Mouse (Mus musculus): ENCODE data around the gene Frem2.

Frem2 gene

GRCm38 (mm10) chr3:53611106-53611505 lies 46.0 kb downstream of the Frem2 start:
- no peak for DNase-seq

GRCm38 (mm10) chr3:53609851-53610250 lies 47.3 kb downstream of the Frem2 start:
- no peak for DNase-seq

- no peak for DNase-seq
Measured at GRCm38 (mm10) chr3:53600140-53600539, 57.0 kb downstream of the Frem2 start.

- DNase-seq: no peak
Measured at GRCm38 (mm10) chr3:53599315-53599714, 57.8 kb downstream of the Frem2 start.

- no peak for DNase-seq
Measured at GRCm38 (mm10) chr3:53598153-53598800, 58.9 kb downstream of the Frem2 start.

GRCm38 (mm10) chr3:53594471-53594870 lies 62.7 kb downstream of the Frem2 start:
- DNase-seq: no peak

DNA sequence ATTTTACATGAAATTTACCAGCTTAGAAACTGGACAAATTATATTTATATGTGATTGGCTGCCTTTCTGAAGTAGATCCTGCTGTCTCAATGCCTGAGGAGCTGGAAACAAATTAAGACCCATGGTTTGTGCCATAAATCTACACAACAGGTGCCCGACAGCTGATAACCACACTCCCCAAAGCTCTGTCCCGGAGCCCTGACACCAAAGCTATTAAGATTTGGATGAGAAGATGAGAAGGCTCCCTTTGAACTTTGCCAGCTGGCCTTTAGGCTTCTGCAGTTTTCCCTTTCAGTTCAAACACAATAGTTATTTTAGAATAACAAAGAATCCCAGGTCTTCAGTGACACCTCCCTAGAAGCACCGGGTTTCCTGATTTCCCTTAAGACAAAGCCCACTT lies 63.4 kb downstream of the Frem2 start:
- DNase-seq: no peak

DNA sequence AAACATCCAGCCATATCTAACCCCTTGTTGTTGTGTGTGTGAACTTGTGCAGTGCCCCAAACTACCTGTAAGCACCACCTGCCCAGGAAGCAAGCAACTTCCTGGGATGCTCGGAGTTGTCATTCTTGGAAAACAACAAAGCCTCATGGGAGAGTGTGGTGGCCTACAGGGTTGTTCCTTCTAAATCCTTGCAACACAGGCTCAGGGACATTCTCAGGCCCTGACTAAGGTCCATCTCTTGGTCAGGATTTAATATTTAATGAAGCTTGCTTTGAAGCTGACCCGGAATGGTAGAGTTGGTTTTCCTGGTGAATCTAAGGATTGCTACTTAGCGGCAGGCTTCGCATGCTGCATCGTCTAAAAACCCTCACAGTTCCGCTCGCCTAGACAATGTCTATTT lies 65.1 kb downstream of the Frem2 start:
- no peak for DNase-seq

- peak; percentile 72 for DNase-seq
Measured at GRCm38 (mm10) chr3:53590139-53590621, 67.0 kb downstream of the Frem2 start.

DNA sequence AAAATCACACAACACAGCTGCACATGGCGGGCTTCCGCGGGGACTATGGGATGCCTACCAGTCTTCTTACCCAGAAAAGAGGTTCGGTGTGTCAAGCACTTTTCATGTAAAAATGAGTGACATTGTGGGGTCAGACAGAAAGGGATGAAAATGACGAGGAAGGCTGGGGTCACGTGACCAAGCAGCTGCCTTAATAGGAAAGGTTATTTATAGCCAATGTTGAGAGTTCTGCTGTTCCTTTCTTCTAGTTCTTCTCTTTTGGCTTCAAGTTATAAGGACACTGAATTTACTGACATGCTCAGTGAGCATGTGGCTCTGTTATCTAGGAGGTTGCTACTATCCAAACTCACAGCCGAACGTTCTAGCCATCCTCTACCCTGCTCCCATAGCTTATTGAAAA lies 73.9 kb downstream of the Frem2 start:
- DNase-seq: no peak

GRCm38 (mm10) chr3:53580596-53581254 lies 76.4 kb downstream of the Frem2 start:
- DNase-seq: no peak

GRCm38 (mm10) chr3:53579121-53579704 lies 77.9 kb downstream of the Frem2 start:
- DNase-seq: no peak

GRCm38 (mm10) chr3:53576320-53577116 lies 80.6 kb downstream of the Frem2 start:
- no peak for DNase-seq

DNA sequence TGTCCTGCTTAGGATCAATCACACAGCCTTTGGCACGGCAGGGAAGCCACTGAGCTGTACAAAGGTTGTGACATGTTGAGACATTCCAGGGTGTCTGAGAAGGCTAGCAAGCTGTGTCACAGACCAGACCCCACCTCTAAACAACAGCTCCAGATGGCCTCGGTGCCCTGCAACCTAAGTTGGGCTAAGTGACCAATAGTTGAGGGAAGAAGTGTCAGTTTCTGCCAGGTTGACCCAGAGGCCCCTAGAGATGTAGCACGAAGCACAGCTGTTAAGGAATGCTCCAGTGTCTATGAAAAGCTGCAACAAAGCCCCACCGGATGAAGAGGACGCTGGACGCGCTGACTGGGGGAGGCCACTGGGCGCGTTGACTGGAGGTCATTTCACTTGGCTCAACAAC lies 83.0 kb downstream of the Frem2 start:
- DNase-seq: no peak

DNA sequence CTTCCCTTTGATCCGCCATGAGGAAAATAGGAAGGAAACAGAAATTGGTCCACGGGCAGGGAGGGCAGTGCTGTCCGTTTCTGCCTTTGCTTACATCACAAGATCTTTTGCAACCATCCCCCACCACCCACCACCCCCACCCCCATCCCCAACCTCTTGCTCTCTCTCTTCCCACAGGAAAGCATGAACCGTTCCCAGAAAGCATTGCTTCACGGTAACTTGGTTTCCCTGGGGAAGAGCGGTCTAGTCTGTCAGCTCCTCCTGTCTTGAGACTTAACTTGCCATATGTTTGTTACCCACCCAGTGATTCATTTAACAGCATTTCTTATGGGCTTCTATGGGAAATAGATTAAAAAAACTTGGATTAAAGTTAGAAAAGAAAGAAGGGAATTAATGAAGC lies 85.5 kb downstream of the Frem2 start:
- DNase-seq: no peak

GRCm38 (mm10) chr3:53564521-53564920 lies 92.6 kb downstream of the Frem2 start:
- DNase-seq: peak; percentile 6

DNA sequence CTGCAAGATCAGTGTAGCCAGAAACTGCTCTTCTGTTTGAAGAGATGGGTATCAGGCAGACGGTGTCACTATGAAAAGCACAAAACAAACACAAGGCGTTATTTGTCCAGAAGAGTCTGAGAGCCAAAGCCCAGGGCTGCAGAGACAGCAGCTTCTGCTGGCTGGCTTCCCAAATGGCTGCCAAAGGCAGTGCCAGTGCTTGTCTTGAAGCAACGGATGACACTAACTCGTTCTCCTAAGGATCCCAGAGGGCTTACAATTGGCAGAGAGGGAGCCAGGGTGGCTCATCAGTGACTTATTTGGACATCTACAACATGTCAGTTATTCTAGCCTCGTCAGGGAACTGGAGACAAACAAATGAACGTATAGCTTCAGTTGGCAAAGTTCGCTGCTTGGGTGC lies 93.4 kb downstream of the Frem2 start:
- peak; percentile 30 for DNase-seq

- peak; percentile 6 for DNase-seq
Measured at GRCm38 (mm10) chr3:53561813-53562212, 95.3 kb downstream of the Frem2 start.

DNA sequence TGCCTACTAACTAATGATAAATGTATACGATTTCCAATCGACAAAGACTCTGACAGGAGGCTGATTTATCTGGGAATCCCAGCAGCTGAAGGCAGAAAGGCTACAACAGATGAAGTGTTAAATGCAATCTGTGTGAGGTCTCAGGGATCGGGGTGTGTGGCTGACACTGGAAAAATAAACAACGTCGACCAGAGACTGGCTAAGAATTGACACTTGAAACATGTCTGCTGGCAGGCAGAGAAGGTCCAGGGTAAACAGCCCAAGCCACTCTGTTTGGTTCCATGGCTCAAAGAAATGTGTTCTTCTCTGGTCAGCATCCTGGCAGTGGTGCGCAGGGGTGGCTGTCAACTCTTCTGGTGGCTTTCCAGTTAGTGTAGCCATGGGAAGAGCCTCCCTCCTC lies 98.1 kb downstream of the Frem2 start:
- no peak for DNase-seq

DNA sequence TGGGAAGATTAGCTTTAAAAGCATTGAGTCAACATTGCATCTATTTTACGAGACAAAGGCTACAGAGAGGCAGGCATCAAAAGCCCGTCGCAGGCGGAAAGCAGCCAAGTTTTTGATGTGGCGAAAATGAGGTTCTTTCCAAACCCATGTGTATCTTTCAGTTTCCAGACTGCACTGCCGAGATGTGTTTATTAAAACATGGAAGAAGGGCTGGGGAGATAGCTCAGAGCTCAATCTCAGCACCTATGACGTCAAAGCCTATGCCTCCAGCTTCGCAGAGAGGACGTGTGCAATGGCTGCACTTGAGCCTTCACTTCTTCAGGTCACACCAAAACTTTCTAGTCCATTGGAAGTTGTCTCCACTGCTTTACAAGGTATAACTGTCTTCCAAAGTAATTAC lies 98.9 kb downstream of the Frem2 start:
- no peak for DNase-seq

DNA sequence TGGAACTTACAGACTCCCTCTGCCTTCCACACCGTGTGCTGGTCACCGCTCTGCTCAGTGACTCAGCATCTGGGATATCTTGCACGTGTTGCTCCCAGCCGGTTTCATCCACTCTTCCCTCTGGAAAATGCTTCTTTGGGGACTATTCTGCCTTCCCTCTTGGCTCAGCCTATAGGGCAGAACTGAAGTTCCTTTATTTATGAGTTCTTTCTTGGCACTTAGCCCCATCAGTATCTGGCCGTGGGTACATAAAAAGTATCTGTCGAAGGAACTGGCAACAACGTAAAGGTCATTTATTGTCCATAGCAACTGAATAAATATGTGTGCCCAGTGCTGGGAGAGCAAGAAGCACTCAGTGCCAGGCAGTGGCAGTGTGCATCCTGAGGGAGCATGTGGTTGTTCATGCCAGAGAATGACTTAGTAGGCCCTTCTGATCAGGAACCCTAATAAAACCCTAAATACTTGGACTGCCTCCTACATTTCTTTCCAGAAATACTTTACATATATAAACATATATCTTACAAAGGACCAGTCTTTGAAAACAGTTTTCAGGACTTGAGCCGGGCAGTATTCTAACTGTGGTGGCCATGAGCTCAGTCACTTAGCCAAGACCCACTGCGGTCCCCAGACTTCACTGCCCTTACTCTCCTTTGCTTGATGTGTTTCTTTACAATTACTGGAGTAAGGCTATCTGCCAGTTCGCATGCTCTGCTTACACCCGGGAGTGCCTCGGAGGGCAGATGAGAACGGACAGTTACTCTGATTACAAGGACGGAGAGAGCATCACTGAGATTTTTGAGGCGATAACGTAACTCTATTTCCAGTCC lies 99.6 kb downstream of the Frem2 start:
- DNase-seq: no peak

Measured in retina, postnatal 1 day (tissue).